Mouse (Mus musculus): Measurements from ENCODE around the gene Rptor.

Gene Rptor

GRCm38 (mm10) chr11:119777872-119778271 lies 175.2 kb downstream of the Rptor start:
- intact Hi-C loops (cut with DNase I): no loop called here

- intact Hi-C loops (cut with DNase I): no loop called here
Measured at GRCm38 (mm10) chr11:119780290-119780689, 177.6 kb downstream of the Rptor start.

GRCm38 (mm10) chr11:119781165-119781564 lies 178.5 kb downstream of the Rptor start:
- intact Hi-C loops (cut with DNase I): no loop called here

- intact Hi-C loops (cut with DNase I): no loop called here
Measured at GRCm38 (mm10) chr11:119781726-119782125, 179.0 kb downstream of the Rptor start.

GRCm38 (mm10) chr11:119783653-119784052 lies 180.9 kb downstream of the Rptor start:
- intact Hi-C loops (cut with DNase I): no loop called here

DNA sequence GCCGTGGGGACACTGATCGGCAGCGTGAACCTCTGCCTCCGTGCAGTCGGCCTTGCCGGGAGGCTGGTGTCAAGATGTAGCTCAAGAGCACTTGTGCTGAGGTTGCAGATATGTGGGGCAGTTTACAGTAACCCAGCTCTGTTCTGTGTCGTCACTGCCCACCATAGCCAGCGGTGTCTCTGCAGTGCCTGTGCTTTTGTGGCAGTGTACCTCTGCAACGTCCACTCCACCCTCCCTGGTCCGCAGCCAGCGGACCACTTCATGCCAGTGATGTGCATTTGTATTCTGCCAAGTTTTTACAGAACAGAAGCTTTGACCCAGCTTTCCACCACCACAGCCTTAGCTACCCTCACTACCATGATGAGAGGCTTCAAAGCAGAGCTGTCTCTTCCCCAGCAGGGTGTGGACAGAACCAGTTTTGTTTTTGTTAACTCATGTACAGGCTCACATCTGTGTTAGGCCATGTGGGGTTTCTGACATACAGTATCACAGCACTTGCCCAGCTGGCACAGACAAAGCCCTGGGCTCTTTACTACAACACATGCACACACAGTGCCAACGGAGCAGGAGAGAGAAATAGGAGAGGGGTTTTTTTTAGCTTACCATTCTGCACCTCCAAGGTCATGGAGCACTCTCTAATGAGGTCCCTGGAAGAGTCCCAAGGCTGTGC lies 182.1 kb downstream of the Rptor start:
- intact Hi-C loops (cut with DNase I): no loop called here

- intact Hi-C loops (cut with DNase I): no loop called here
Measured at GRCm38 (mm10) chr11:119785661-119786384, 183.1 kb downstream of the Rptor start.

GRCm38 (mm10) chr11:119786385-119786880 lies 183.7 kb downstream of the Rptor start:
- intact Hi-C loops (cut with DNase I): no loop called here

GRCm38 (mm10) chr11:119788488-119788887 lies 185.8 kb downstream of the Rptor start:
- intact Hi-C loops (cut with DNase I): no loop called here

- intact Hi-C loops (cut with DNase I): no loop called here
Measured at GRCm38 (mm10) chr11:119788919-119789713, 186.4 kb downstream of the Rptor start.

- intact Hi-C loops (cut with DNase I): no loop called here
Measured at GRCm38 (mm10) chr11:119791923-119792564, 189.3 kb downstream of the Rptor start.

DNA sequence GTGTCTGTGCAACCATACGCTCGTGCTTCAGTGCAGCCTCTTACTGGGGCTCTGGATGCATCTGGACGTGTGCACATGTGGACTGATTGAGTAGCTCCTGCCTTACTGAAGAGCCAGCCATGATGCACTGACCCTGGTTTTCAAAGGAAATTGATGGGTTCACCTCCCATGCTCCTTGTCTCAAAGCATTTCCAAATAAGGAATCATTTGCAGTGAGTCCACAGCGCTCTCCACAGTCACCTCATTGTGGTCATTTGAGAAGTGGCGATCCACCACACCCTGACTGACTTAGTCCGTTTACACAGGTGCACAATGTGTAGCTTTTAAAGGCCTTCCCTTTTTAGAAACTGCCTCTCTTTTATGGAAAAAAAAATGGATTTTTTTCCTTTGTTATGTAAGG lies 190.7 kb downstream of the Rptor start:
- intact Hi-C loops (cut with DNase I): no loop called here

DNA sequence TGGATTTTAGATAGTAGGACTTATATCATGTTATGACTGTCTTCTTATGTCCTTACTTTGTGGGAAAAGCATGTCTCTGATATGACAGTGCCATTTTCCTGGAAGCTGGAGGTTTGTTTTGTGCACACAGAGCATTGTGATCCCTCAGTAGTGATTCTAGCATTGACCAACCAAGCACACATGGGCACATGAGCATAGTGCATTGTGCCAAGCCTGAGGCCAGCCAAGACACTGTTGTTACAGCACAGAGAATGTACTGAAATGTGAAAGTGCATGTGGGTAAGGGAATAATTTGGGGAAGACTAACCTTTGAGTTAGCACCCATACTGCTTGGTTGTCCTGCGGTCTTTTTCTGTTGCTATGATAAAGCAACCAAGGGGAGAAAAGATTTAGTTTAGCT lies 191.3 kb downstream of the Rptor start:
- intact Hi-C loops (cut with DNase I): no loop called here

DNA sequence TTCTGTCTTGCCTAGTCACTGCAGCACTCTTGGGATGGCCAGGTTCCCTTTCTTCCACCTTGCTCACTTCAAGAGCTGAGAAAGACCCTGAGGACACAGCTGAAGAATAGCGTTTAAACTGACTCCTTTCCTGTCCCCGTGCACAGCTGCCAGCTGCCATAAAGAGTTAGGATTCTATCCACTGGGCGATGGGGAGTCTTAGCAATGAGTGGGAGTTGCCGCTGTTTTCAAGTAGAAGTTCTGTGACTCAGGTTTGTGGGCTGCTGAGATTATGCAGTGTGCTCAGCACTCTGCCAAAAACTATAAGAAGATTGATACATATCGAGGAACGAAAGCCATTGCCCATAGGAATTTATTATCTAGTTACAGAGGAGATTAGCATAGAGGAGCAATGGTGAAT lies 192.0 kb downstream of the Rptor start:
- intact Hi-C loops (cut with DNase I): no loop called here

DNA sequence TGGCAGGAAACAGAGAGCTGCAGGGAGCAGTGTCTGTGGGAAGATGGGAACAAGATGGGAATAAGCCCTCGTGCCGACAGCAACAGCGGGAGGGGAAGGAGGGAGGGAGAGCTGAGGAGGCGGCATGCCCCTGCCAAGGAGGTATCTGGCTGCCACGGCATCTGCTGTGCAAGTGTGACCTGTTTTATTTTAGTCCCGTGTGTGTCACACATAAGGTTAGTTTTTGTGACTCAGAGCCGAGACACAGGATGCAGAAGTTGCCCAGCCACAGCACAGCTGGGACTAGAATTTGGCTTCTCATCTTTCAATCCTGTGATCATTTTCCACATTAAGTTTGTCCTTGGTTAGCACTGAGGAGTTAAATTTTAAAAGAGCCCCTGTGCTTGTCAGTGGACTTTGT lies 193.7 kb downstream of the Rptor start:
- intact Hi-C loops (cut with DNase I): no loop called here

DNA sequence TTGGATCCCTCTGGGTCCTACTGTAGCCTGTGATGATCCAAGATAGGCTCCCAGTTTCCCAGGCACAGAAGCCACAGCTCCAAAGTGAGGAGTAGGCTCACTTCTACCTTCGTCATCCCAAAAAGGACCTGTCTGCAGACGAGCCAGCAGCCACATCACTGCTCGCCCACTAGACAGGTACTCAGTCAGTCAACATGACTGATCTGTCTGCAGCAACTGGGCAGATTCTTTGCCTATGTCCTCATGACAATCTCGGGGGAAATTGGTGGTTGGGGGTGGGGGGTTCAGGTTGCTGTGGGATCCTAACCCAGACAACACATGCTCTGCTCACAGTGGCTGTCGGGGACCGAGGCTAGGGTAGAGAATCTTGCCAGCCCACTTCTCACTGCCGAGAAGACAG lies 194.1 kb downstream of the Rptor start:
- intact Hi-C loops (cut with DNase I): no loop called here

DNA sequence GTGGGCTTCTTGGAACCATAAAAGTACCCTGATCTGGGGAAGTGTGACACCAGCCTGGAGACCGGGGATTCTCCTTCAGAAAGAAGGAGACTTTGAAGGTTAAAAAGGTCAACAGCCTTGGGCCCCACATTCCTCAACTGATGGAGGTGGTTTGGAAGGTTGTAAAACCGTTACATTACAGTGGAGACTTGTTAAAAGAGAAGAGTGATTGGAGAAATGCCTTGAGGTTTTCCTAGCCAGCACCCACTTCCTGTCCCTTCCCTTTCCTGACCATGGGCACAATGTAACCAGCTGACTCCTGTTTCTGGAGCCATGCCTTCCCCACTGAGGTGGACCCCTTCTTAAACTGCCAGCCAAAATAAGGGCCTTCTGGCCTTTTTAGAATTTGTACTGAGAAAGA lies 196.8 kb downstream of the Rptor start:
- intact Hi-C loops (cut with DNase I): no loop called here

- intact Hi-C loops (cut with DNase I): no loop called here
Measured at GRCm38 (mm10) chr11:119801855-119802254, 199.2 kb downstream of the Rptor start.

GRCm38 (mm10) chr11:119802947-119803346 lies 200.2 kb downstream of the Rptor start:
- intact Hi-C loops (cut with DNase I): no loop called here

DNA sequence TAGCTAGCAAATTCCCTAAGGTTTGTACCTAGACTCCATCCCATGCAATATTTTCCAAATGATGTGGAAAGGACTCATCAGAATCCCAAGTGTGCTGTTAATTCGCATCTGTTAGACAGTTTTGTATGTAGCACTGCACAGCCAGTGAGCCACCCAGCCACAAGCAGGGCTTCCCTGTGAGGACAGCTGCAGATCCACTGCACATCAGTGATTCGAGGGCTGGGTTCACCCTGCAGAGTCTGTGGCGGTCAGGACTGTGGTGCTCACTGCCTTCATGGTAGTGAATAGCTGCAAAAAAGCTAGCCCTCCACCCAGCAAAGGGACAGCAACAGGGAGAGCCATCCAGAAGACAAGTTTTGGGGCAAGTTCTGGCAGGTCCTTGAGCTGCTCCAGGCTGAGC lies 201.7 kb downstream of the Rptor start:
- intact Hi-C loops (cut with DNase I): no loop called here

GRCm38 (mm10) chr11:119805112-119805750 lies 202.5 kb downstream of the Rptor start:
- intact Hi-C loops (cut with DNase I): no loop called here

Measured in adrenal gland (tissue).